Mouse (Mus musculus) stomach, embryonic 16.5 days (tissue): ENCODE results near the gene Gm45337. TPM values are rescaled to one million over a fixed set of nuclear protein-coding genes. Genes with fewer than 3 reads are reported as not detected.
"Not testable (repeated sequence)": the region's sequence is repeated elsewhere in the genome, so short reads cannot be mapped to it uniquely, and the experiment has no call there.

Experiments
- ATAC-seq: fragments of 200-750 bp; cut with Nextera tagmentation; 2 replicates; pipeline ENCODE4 v1.8.0; 2017; ENCODE audit warnings: moderate number of reproducible peaks, moderate TSS enrichment; ENCODE audit not compliant: insufficient read depth, low FRiP score
- H3K27ac ChIP-seq: fragments of 300-500 bp; sonication (generic); 2 replicates; pipeline ENCODE4 v1.5.1; 2014; ENCODE audit warnings: low read length
- H3K27me3 ChIP-seq: fragments of 300-500 bp; sonication (generic); 2 replicates; pipeline ENCODE4 v1.6.1; 2014; ENCODE audit warnings: low read length, control low read depth, mixed read lengths; ENCODE audit not compliant: control insufficient read depth, insufficient read depth
- H3K36me3 ChIP-seq: fragments of 300-500 bp; sonication (generic); 2 replicates; pipeline ENCODE4 v1.6.1; 2014; ENCODE audit warnings: low read length; ENCODE audit not compliant: control insufficient read depth, insufficient read depth
- H3K4me1 ChIP-seq: fragments of 300-500 bp; sonication (generic); 2 replicates; pipeline ENCODE4 v1.6.1; 2014; ENCODE audit warnings: low read length, control low read depth, mixed read lengths; ENCODE audit not compliant: control insufficient read depth, insufficient read depth
- H3K4me2 ChIP-seq: fragments of 300-500 bp; sonication (generic); 2 replicates; pipeline ENCODE4 v1.6.1; 2014; ENCODE audit warnings: low read depth, low read length, mixed read lengths
- H3K4me3 ChIP-seq: fragments of 300-500 bp; sonication (generic); replicated peaks from 2 replicates; pipeline ENCODE4 v1.5.1; 2014; ENCODE audit warnings: mild to moderate bottlenecking, low read length
- H3K9ac ChIP-seq: fragments of 300-500 bp; sonication (generic); 2 replicates; pipeline ENCODE4 v1.6.1; 2014; ENCODE audit warnings: low read length
- H3K9me3 ChIP-seq: fragments of 300-500 bp; sonication (generic); replicated peaks from 2 replicates; pipeline ENCODE4 v1.6.1; 2016; ENCODE audit warnings: low read length, control low read depth; ENCODE audit not compliant: control insufficient read depth
- WGBS: fragments of 180-500 bp; shearing (Covaris S2); extraction: QIAGEN DNeasy Blood & Tissue Kit; methylation state at CpG from one replicate; pipeline ENCODE4 v1.1.7; 2014; 5-methylcytosine and 5-hydroxymethylcytosine counted together
- polyA plus RNA-seq: library from polyadenylated mRNA; unstranded; fragments of >200 nt; fragmentation: Nextera tagmentation; extraction: Ambion mirVana; gene quantifications from 2 replicates; pipeline ENCODE4 v1.2.1, GENCODE M21; 2015

Gene Gm45337
- polyA plus RNA-seq, 1 experiment from 2014 or later: not detected

- H3K27me3 ChIP-seq: no peaks in the 10 kb centered on the region
- 59% methylated on average over 4 of the region's 4 CpGs for WGBS
- no peaks in the 10 kb centered on the region for H3K36me3 ChIP-seq
- H3K9me3 ChIP-seq: no peaks in the 10 kb centered on the region
- ATAC-seq: no peak
- H3K9ac ChIP-seq: no peak overlapping the region
- H3K4me2 ChIP-seq: no peak overlapping the region
- no peaks in the 10 kb centered on the region for H3K4me1 ChIP-seq
- no peak overlapping the region for H3K27ac ChIP-seq
- no peak overlapping the region for H3K4me3 ChIP-seq
Observed at GRCm38 (mm10) chr7:142128843-142129242, 15.6 kb downstream of the Gm45337 start.

GRCm38 (mm10) chr7:142120629-142121028, 23.8 kb downstream of the Gm45337 start, which contains the start of gene Gm45618:
TSS of gene Gm45618 (minus strand) at chr7:142120729.
- H3K27me3 ChIP-seq, H3K27ac ChIP-seq, H3K4me2 ChIP-seq, H3K9ac ChIP-seq, H3K4me1 ChIP-seq, ATAC-seq, H3K4me3 ChIP-seq, H3K36me3 ChIP-seq, H3K9me3 ChIP-seq: not testable (repeated sequence)
- 67% methylated on average over 1 of the region's 1 CpGs for WGBS

- 15% methylated on average over 5 of the region's 5 CpGs for WGBS
- Histone ChIP-seq H3K27me3 (no peaks in the 10 kb centered on the region), H3K4me1 (no peaks in the 10 kb centered on the region), H3K4me3 (no peak overlapping the region), H3K4me2 (no peak overlapping the region), H3K27ac (no peak overlapping the region), H3K36me3 (no peaks in the 10 kb centered on the region), H3K9ac (no peak overlapping the region), H3K9me3 (no peaks in the 10 kb centered on the region)
- no peak for ATAC-seq
Observed at GRCm38 (mm10) chr7:142119632-142120031, 24.8 kb downstream of the Gm45337 start.

- Histone ChIP-seq H3K9me3 (no peaks in the 10 kb centered on the region), H3K27ac (no peak overlapping the region), H3K4me1 (no peaks in the 10 kb centered on the region), H3K9ac (no peak overlapping the region), H3K4me3 (no peak overlapping the region), H3K27me3 (no peaks in the 10 kb centered on the region), H3K36me3 (no peaks in the 10 kb centered on the region), H3K4me2 (no peak overlapping the region)
- ATAC-seq: no peak
- WGBS: 49% methylated on average over 5 of the region's 5 CpGs
Observed at GRCm38 (mm10) chr7:142104747-142105146, 39.7 kb downstream of the Gm45337 start.

GRCm38 (mm10) chr7:142097776-142098175, 46.6 kb downstream of the Gm45337 start:
- Histone ChIP-seq H3K4me1 (peaks cover 16% of the 10 kb centered on the region), H3K9me3 (no peaks in the 10 kb centered on the region), H3K9ac (no peak overlapping the region), H3K27ac (no peak overlapping the region), H3K4me2 (no peak overlapping the region), H3K27me3 (peaks cover 32% of the 10 kb centered on the region), H3K36me3 (no peaks in the 10 kb centered on the region), H3K4me3 (no peak overlapping the region)
- 9% methylated on average over 9 of the region's 9 CpGs for WGBS
- peak; percentile 66; the same call in 1 of the 2 replicates for ATAC-seq

DNA sequence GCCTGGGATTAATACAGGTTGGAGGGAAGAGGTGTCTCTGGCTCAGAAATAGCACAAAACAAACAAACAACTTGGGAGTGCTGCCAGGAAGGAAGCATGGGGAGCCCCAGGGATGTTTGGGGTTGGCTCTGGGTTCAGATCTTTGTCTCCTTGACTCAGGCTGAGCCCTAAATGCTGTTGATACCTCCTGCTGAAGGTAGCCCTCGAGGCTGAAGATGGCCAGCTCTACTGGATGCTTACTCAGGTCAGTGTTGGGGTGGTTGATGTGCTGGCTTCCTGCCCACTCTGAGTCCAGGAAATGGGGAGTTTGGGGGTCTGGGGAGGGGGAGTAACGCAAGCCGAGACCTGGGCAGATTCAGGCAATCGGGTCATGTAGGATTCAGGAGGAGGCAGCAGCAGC, 47.7 kb downstream of the Gm45337 start:
- no peak for ATAC-seq
- Histone ChIP-seq H3K4me3 (no peak overlapping the region), H3K27ac (no peak overlapping the region), H3K9ac (no peak overlapping the region), H3K36me3 (no peaks in the 10 kb centered on the region), H3K9me3 (no peaks in the 10 kb centered on the region), H3K4me1 (peaks cover 16% of the 10 kb centered on the region), H3K27me3 (peaks cover 32% of the 10 kb centered on the region), H3K4me2 (no peak overlapping the region)
- 71% methylated on average over 4 of the region's 4 CpGs for WGBS

GRCm38 (mm10) chr7:142095183-142095931, 49.0 kb downstream of the Gm45337 start, which contains the start of gene Dusp8:
TSS of gene Dusp8 (minus strand) at chr7:142095843.
- H3K4me1 ChIP-seq: peaks cover 16% of the 10 kb centered on the region
- H3K9me3 ChIP-seq: no peaks in the 10 kb centered on the region
- H3K36me3 ChIP-seq: no peaks in the 10 kb centered on the region
- peak; percentile 90 for ATAC-seq
- H3K9ac ChIP-seq: peak within 1 kb of the TSS; percentile 87
- peaks cover 32% of the 10 kb centered on the region for H3K27me3 ChIP-seq
- WGBS: under 1% methylated on average over 63 of the region's 63 CpGs
- peak within 1 kb of the TSS; percentile 44; the same call in 1 of the 2 replicates for H3K27ac ChIP-seq
- H3K4me3 ChIP-seq: peak within 1 kb of the TSS; percentile 76
- H3K4me2 ChIP-seq: peak within 1 kb of the TSS; percentile 93

- peak overlapping the region; percentile 87 for H3K9ac ChIP-seq
- peak; percentile 48 for ATAC-seq
- H3K36me3 ChIP-seq: no peaks in the 10 kb centered on the region
- H3K4me2 ChIP-seq: peak overlapping the region; percentile 93
- peaks cover 32% of the 10 kb centered on the region for H3K27me3 ChIP-seq
- H3K9me3 ChIP-seq: no peaks in the 10 kb centered on the region
- peak overlapping the region; percentile 76 for H3K4me3 ChIP-seq
- peaks cover 16% of the 10 kb centered on the region for H3K4me1 ChIP-seq
- H3K27ac ChIP-seq: peak overlapping the region; percentile 44; the same call in 1 of the 2 replicates
- 1% methylated on average over 80 of the region's 89 CpGs for WGBS
Observed at GRCm38 (mm10) chr7:142094301-142095143, 49.9 kb downstream of the Gm45337 start.

- Histone ChIP-seq H3K36me3 (no peaks in the 10 kb centered on the region), H3K9ac (peak overlapping the region; percentile 87)
- WGBS: 32% methylated on average over 6 of the region's 6 CpGs
Observed at GRCm38 (mm10) chr7:142093696-142094240, 50.6 kb downstream of the Gm45337 start.

More at GRCm38 (mm10) chr7:142093696-142094240, 50.6 kb downstream of the Gm45337 start:
- H3K4me2 ChIP-seq: peak overlapping the region; percentile 93
- peak overlapping the region; percentile 76 for H3K4me3 ChIP-seq
- H3K27me3 ChIP-seq: peaks cover 32% of the 10 kb centered on the region
- H3K4me1 ChIP-seq: peaks cover 20% of the 10 kb centered on the region
- ATAC-seq: no peak
- H3K27ac ChIP-seq: no peak overlapping the region
- H3K9me3 ChIP-seq: no peaks in the 10 kb centered on the region
